27 mouse cellular contexts compared by ENCODE assay signal in genomic region chr11:94350337-94350736, GRCm38 (mm10). TPM values are rescaled to one million over a fixed set of nuclear protein-coding genes. Genes with fewer than 3 reads are reported as not detected.
A peak's percentile ranks its signal among the peaks of the same experiment; 100 is the strongest.
DNase-seq lines count a peak whose midpoint lies in the region; ATAC-seq lines count a peak whose summit lies in the region.
"Had no signal": no experiment of that assay in that cellular context is flagged by ENCODE, and none has a peak within 500 bp of the region (broad histone marks: within the 10 kb centered on the region; RNA-seq: fewer than 3 reads in every experiment).

No protein-coding gene starts in this region.

- no peak overlapping the region for H3K9ac ChIP-seq in liver, embryonic 11.5 days (ENCODE audit: low read depth, low read length)
- 0 out of 2 replicates have a peak overlapping the region, but pooled peaks have one; percentile 25 for H3K9ac ChIP-seq in liver, embryonic 16.5 days (ENCODE audit: low read depth, low read length)
- H3K9ac ChIP-seq: embryonic facial prominence, embryonic 15.5 days; heart, embryonic 12.5 days; hindbrain, embryonic 14.5 days; limb, embryonic 13.5 days; lung, embryonic 14.5 days had no signal

- ATAC-seq in liver, embryonic 11.5 days (replicated peaks; ENCODE audit: low FRiP score), result peak; percentile 64
- peak; percentile 44 for ATAC-seq in liver, embryonic 16.5 days (ENCODE audit: low read depth)
- ATAC-seq: forebrain, embryonic 16.5 days; inflammation-experienced regulatory T-cells, adult 6 months; Patski had no signal

- no peak overlapping the region for H3K4me3 ChIP-seq in liver, embryonic 11.5 days (ENCODE audit: low read depth, low read length)
- H3K4me3 ChIP-seq in liver, embryonic 16.5 days (ENCODE audit: low read depth, low read length), result no peak overlapping the region
- H3K4me3 ChIP-seq: embryonic facial prominence, embryonic 10.5 days; embryonic facial prominence, embryonic 15.5 days; heart, adult 2 months; heart, embryonic 12.5 days; limb, embryonic 13.5 days had no signal

- H3K4me1 ChIP-seq in liver, embryonic 11.5 days (replicated peaks; ENCODE audit: control insufficient read depth, insufficient read depth, low read length), result peaks cover 20% of the 10 kb centered on the region
- H3K4me1 ChIP-seq in liver, embryonic 16.5 days (ENCODE audit: control insufficient read depth, low read depth, low read length), result peaks cover 20% of the 10 kb centered on the region

- peaks cover 20% of the 10 kb centered on the region for H3K27me3 ChIP-seq in liver, embryonic 11.5 days (replicated peaks; ENCODE audit: control insufficient read depth, insufficient read depth, low read length)
- no peaks in the 10 kb centered on the region for H3K27me3 ChIP-seq in liver, embryonic 16.5 days (ENCODE audit: control insufficient read depth, insufficient read depth, low read depth, low read length)
- H3K27me3 ChIP-seq: embryonic facial prominence, embryonic 15.5 days; Patski had no signal

- no peak overlapping the region for H3K27ac ChIP-seq in liver, embryonic 11.5 days (ENCODE audit: low read depth, low read length)
- H3K27ac ChIP-seq in liver, embryonic 16.5 days (ENCODE audit: low read length), result peak overlapping the region; percentile 69
- H3K27ac ChIP-seq: embryonic facial prominence, embryonic 10.5 days; embryonic facial prominence, embryonic 15.5 days; heart, adult 2 months; hindbrain, embryonic 14.5 days; limb, embryonic 13.5 days had no signal

- WGBS in liver, embryonic 11.5 days, result 19% methylated on average over 1 of the region's 1 CpGs
- 18% methylated on average over 1 of the region's 1 CpGs for WGBS in liver, embryonic 16.5 days (ENCODE audit: insufficient replicate concordance)

- H3K9me3 ChIP-seq in liver, embryonic 11.5 days (ENCODE audit: control insufficient read depth, low read length), result no peaks in the 10 kb centered on the region
- no peaks in the 10 kb centered on the region for H3K9me3 ChIP-seq in liver, embryonic 16.5 days (replicated peaks; ENCODE audit: control insufficient read depth, low read length)
- H3K9me3 ChIP-seq: embryonic facial prominence, embryonic 10.5 days; embryonic facial prominence, embryonic 15.5 days; G1E; heart, embryonic 12.5 days; limb, embryonic 13.5 days had no signal

- DNase-seq in lung, postnatal 36 days, result peak; percentile 54
- no peak for DNase-seq in lung, postnatal 10 days
- DNase-seq in liver, embryonic 11.5 days (ENCODE audit: low spot score), result no peak
- DNase-seq in urinary bladder, postnatal 14 days (ENCODE audit: low spot score), result no peak
- no peak for DNase-seq in cerebellum, adult 9-10 months
- DNase-seq in spleen, postnatal 36 days (ENCODE audit: low spot score in 2 of 2), result no peak
- DNase-seq: adrenal gland, postnatal 10 days; cerebellum, adult 18-20 months; cerebellum, postnatal 25 days; heart, adult 2 months; kidney, adult 11 months; kidney, postnatal 25 days; lung, embryonic 14.5 days; midbrain, embryonic 14.5 days; right cerebral cortex, adult 18-20 months; thymus, adult 2 months; thymus, postnatal 36 days had no signal

- peak overlapping the region; percentile 33 for H3K4me2 ChIP-seq in liver, embryonic 11.5 days
- H3K4me2 ChIP-seq in liver, embryonic 16.5 days (ENCODE audit: low read depth, low read length), result peak overlapping the region; percentile 28; the same call in 1 of the 2 replicates
- H3K4me2 ChIP-seq: embryonic facial prominence, embryonic 15.5 days; heart, embryonic 12.5 days; hindbrain, embryonic 14.5 days; limb, embryonic 13.5 days; lung, embryonic 14.5 days had no signal

- H3K36me3 ChIP-seq in liver, embryonic 11.5 days (ENCODE audit: control insufficient read depth, insufficient read depth, low read length), result no peaks in the 10 kb centered on the region
- no peaks in the 10 kb centered on the region for H3K36me3 ChIP-seq in liver, embryonic 16.5 days (ENCODE audit: control insufficient read depth, insufficient read depth)
- H3K36me3 ChIP-seq: embryonic facial prominence, embryonic 10.5 days; embryonic facial prominence, embryonic 15.5 days; G1E; heart, embryonic 12.5 days; limb, embryonic 13.5 days had no signal

RNA-seq across cellular contexts. Expression of gene Ankrd40, which starts 22.5 kb away (rescaled TPM):
- polyA plus RNA-seq in liver, embryonic 11.5 days (2014; fragmentation: Nextera tagmentation; extraction: Ambion mirVana), result 12.7 and 13.2 TPM in 2 replicates
- polyA plus RNA-seq in liver, embryonic 16.5 days (2015; fragmentation: Nextera tagmentation; extraction: Ambion mirVana), result 2.9 and 3.5 TPM in 2 replicates

RNA-seq across cellular contexts. Expression of gene Luc7l3, which starts 28.5 kb away (rescaled TPM):
- polyA plus RNA-seq in liver, embryonic 11.5 days (2014; fragmentation: Nextera tagmentation; extraction: Ambion mirVana), result 90.6 and 97.6 TPM in 2 replicates
- polyA plus RNA-seq in liver, embryonic 16.5 days (2015; fragmentation: Nextera tagmentation; extraction: Ambion mirVana), result 34.8 and 40.6 TPM in 2 replicates

RNA-seq across cellular contexts. Expression of gene Abcc3, which starts 42.5 kb away (rescaled TPM):
- polyA plus RNA-seq in liver, embryonic 11.5 days (2014; fragmentation: Nextera tagmentation; extraction: Ambion mirVana), result 3.2 and 6.0 TPM in 2 replicates
- polyA plus RNA-seq in liver, embryonic 16.5 days (2015; fragmentation: Nextera tagmentation; extraction: Ambion mirVana), result 9.4 and 10.2 TPM in 2 replicates
- polyA plus RNA-seq: G1E had no signal
